Mouse (Mus musculus) T-helper 1 cell (primary cell): ENCODE measurements around the gene Unc79.

Source experiments
- in situ Hi-C: fragments of 300-600 bp; cut with MboI, MseI; formaldehyde crosslinking; loops from one replicate; pipeline ENCODE4 v1.15.1; 2025; ENCODE audit warnings: high pct_unique_total_duplicates

Unc79 gene

GRCm38 (mm10) chr12:103040136-103040535 lies 91.5 kb downstream of the Unc79 start:
- in situ Hi-C loops = loop anchor here (10.0 kb wide), 1 partner anchor 55 kb away; no protein-coding TSS in a partner anchor

- in situ Hi-C loops = loop anchor here (10.0 kb wide), 1 partner anchor 57 kb away; no protein-coding TSS in a partner anchor
Measured at GRCm38 (mm10) chr12:103041401-103041800, 92.7 kb downstream of the Unc79 start.

GRCm38 (mm10) chr12:103042711-103043110 lies 94.1 kb downstream of the Unc79 start:
- in situ Hi-C loops = loop anchor here (10.0 kb wide), 1 partner anchor 58 kb away; no protein-coding TSS in a partner anchor

GRCm38 (mm10) chr12:103044422-103044821 lies 95.8 kb downstream of the Unc79 start:
- in situ Hi-C loops = loop anchor here (10.0 kb wide), 1 partner anchor 60 kb away; no protein-coding TSS in a partner anchor

DNA sequence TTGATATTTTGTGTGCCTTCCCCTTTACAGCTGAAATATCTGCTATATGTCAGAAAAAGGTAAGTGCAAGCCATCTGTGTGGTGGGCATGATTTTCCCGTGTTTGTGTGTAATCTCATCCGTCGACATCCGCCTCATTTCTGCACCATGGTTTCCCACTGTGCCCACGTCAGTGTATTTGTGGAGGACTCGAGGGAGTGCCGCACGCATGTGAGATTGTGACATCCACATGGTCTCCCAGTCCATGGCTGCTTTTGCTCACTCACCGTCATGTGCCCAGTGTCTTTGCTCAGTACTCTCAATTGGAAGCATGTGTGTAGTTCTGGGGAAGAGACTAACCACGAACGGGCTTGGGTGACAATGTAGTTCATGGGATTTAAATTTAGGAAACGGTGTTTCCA lies 101.2 kb downstream of the Unc79 start:
- in situ Hi-C loops = loop anchor here (5.0 to 10.0 kb wide), 2 partner anchors 65 to 253 kb away; no protein-coding TSS in a partner anchor

GRCm38 (mm10) chr12:103059321-103060053 lies 110.8 kb downstream of the Unc79 start:
- in situ Hi-C loops = no loop called here

DNA sequence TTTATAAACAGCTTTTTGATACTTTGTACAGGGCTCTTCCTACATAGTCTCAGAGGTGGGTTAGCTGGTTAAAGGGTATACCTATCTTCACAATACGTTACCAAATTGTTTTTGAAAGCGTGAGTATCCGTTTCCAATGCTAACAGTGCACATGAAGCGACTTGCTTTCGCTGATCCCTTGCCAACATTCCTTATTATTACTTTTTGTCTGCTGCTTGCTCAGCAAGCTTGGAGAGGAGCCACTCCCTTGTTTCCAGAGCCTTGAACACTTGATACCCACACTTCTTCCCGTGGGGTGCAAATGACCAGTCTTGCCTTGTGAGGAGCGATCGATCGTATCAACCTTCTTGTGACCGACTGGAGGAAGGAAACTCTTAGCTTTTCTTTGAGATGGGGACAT lies 112.1 kb downstream of the Unc79 start:
- in situ Hi-C loops = no loop called here

- in situ Hi-C loops = no loop called here
Measured at GRCm38 (mm10) chr12:103062133-103062532, 113.5 kb downstream of the Unc79 start.

- in situ Hi-C loops = no loop called here
Measured at GRCm38 (mm10) chr12:103064944-103065343, 116.3 kb downstream of the Unc79 start.

GRCm38 (mm10) chr12:103068161-103068560 lies 119.5 kb downstream of the Unc79 start:
- in situ Hi-C loops = no loop called here

DNA sequence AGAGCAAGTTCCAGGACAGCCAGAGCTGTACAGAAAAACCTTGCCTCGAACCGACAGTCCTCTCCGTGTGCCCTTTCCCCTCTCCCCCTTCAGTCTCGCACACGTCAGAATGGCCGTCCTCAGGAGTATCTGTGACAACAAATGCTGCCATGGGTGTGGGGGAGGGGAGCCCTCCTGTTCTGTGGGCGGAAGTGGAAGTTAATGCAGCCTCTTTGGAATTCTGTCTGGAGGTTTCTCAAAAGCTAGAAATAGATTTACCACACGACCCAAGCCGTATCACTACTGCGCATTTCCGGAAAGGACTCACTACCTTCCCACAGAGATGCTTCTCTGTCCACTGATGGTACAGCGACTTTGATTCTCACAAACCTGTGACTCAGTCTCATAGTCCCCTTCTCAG lies 120.9 kb downstream of the Unc79 start:
- in situ Hi-C loops = no loop called here

DNA sequence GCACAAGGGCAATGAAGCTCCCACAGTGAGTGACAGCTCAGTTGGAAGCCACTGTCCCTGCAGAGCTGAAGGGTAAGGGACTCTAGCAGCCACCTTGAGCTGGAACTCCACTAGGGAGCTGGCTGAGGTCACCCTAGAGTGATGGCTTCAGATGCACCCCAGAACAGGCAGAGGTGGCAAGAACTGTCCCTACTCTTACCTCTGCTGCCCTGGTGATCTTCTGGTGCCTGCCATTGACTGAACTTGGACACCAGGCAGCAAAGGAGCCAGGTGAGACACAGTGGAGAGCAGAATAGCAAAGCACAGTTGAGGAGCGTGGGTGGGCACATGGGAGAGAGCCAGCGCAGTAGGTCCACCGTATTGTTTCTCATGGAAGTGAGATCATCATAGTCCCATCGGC lies 125.3 kb downstream of the Unc79 start:
- in situ Hi-C loops = no loop called here

DNA sequence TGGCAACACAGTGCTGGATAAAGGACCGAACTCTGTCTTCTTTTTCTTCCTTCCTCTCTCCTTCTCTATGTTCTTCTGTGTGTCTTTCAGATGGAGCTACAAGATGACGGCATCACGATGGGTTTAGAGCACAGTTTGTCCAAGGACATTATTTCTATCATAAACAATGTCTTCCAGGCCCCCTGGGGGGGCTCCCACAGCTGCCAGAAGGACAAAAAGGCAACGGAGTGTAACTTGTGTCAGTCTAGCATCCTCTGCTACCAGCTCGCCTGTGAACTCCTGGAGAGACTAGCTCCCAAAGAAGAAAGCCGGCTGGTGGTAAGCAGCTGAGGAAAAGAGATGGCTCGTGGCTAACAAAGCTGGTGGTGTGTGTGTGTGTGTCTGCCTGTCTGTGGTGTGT lies 130.1 kb downstream of the Unc79 start:
- in situ Hi-C loops = no loop called here

DNA sequence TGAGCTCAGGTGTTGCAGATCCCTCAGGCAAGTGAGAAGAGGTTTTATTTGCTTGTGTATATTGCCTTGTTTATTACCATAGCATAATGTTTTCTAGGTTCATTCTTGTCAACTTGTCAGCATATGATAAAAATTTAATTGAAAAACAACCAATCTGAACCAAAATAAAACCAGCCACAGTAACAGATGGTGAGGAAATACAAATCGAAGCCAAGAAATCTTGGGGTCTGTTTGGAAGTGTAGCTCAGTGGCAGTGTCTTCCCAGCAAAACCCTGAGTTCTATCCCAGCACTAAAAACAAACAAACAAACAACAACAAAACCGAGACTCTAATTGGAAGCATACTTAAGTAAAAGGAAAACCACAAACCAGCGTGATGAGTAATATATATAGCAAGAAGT lies 131.4 kb downstream of the Unc79 start:
- in situ Hi-C loops = no loop called here

GRCm38 (mm10) chr12:103091831-103092230 lies 143.2 kb downstream of the Unc79 start:
- in situ Hi-C loops = no loop called here

DNA sequence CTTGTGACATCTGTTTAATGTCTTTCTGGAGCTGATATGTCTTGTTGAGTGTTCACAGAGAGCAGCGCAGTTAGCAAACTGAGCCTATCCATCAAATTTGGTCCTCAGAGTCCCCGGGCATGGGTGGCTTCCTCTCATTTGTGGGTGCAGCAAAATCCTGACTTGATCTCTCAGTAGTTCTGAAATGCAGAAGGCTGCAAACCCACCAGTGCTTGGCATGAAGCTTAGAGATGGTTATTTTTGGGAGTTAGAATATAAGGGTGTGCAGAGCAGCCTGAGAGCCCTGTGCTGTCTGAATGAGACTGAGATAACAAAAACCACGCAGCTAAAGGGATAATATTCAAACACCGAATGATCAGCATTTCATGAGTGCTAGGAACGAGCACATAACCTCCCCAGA lies 146.5 kb downstream of the Unc79 start:
- in situ Hi-C loops = no loop called here

DNA sequence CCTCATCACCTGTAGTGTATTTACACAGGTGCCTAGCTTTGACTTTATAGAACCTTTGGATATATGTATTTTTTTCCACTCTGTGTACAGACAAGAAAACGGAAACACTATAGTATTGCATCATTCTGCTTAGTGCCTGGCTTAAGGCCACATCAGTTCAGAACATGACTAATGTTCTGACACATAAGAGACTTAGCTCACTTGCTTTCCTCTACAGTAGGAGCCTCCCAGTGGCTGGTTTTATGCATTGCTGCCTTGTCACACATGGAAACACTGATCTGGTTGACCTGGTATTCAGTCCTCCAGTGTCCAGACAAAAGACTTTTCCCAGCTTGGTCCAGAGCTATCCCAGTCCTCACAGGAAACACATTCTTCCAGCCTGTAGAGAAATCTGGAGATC lies 150.5 kb downstream of the Unc79 start:
- in situ Hi-C loops = no loop called here

- in situ Hi-C loops = no loop called here
Measured at GRCm38 (mm10) chr12:103100088-103100487, 151.4 kb downstream of the Unc79 start.

DNA sequence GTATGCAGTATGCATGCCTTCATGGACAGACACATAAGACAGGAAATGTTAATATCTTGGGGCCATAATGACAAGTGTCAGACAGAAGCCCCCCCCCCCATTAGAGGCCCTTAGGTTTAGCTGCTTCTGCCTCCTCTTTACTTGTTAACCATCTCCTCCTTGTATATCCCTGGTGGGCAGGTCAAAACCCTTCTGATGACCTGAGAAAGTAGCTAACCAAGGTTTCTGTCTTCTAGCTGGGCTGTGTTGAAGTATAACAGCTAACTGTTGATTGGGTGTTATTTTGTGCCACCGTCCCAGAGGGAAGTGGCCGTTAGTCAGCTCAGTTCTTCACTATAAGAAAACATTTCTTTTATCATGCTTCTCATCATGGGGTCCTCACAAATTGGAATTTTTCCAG lies 154.4 kb downstream of the Unc79 start:
- in situ Hi-C loops = no loop called here

DNA sequence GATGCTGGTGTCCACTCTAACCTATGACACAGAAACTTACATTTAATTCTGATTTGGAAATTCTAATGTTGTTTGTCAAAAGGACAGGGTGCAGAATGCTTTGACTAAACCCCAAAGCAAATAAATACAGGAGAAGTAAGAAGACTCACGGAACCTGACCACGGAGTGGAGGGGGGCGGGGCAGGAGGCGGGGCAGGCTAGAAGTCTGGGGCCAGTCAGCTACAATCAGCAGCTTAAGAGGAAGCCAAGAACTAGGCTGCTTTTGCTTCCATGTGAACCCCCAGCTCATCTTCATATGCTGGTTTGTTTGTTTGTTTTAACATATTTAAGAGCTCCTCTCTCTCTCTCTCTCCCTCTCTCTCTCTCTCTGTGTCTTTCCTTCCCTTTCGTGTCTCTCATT lies 154.9 kb downstream of the Unc79 start:
- in situ Hi-C loops = no loop called here

DNA sequence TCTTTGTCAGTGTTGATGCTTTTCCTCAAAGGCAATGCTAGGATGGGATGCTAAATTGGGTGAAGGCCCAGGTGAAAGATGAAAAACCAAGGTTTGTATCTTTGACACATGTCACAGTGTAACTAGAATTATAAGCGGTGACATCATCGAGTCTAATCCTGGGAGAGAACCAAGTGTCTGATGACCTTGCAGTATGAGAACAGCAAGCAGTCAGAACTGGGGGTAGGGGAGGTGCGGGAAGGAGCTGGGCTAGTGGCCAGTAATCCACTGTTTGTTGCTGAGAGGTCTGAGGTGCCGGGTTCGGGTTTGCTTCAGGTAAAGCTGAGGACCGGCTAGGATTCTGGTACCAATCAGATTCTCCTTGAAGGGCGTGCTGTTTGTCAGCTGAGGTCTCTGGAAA lies 160.6 kb downstream of the Unc79 start:
- in situ Hi-C loops = no loop called here

GRCm38 (mm10) chr12:103116639-103117038 lies 168.0 kb downstream of the Unc79 start:
- in situ Hi-C loops = no loop called here

- in situ Hi-C loops = no loop called here
Measured at GRCm38 (mm10) chr12:103117517-103118193, 169.0 kb downstream of the Unc79 start.
